ENCODE assay signal across 24 mouse cellular contexts in genomic region chr8:57536167-57536566, GRCm38 (mm10).
"Had no signal": no experiment of that assay in that cellular context is flagged by ENCODE, and none has a peak within 500 bp of the region (broad histone marks: within the 10 kb centered on the region; RNA-seq: fewer than 3 reads in every experiment).

No protein-coding gene starts in this region.

- H3K27ac ChIP-seq: gastrocnemius, adult 2 months; heart, embryonic 13.5 days; heart, embryonic 15.5 days; hindbrain, embryonic 13.5 days; hindbrain, embryonic 15.5 days; hindbrain, postnatal 0 days; kidney, embryonic 15.5 days; kidney, postnatal 0 days; limb, embryonic 13.5 days; limb, embryonic 15.5 days; liver, embryonic 12.5 days had no signal

- H3K4me1 ChIP-seq: heart, embryonic 15.5 days; hindbrain, embryonic 13.5 days; hindbrain, embryonic 15.5 days; kidney, embryonic 15.5 days; limb, embryonic 13.5 days; limb, embryonic 15.5 days; liver, embryonic 12.5 days had no signal

- H3K27me3 ChIP-seq: heart, embryonic 13.5 days; heart, embryonic 15.5 days; hindbrain, embryonic 13.5 days; hindbrain, embryonic 15.5 days; kidney, embryonic 15.5 days; limb, embryonic 13.5 days; limb, embryonic 15.5 days; liver, embryonic 12.5 days had no signal

- H3K36me3 ChIP-seq: hindbrain, embryonic 15.5 days had no signal

- H3K4me3 ChIP-seq: gastrocnemius, adult 2 months; heart, embryonic 13.5 days; heart, embryonic 15.5 days; hindbrain, embryonic 13.5 days; hindbrain, embryonic 15.5 days; kidney, embryonic 15.5 days; limb, embryonic 13.5 days; limb, embryonic 15.5 days; liver, embryonic 12.5 days had no signal

- DNase-seq: gastrocnemius, adult 2 months; gastrocnemius, postnatal 10 days; gastrocnemius, postnatal 25 days; heart, adult 18-20 months; heart, postnatal 4 days; kidney, adult 11 months; kidney, adult 2 months; kidney, adult 9 months; kidney, postnatal 14 days; kidney, postnatal 36 days; layer of hippocampus, adult 9-11 months; layer of hippocampus, postnatal 36 days; left cerebral cortex, postnatal 4 days had no signal

- H3K9me3 ChIP-seq: heart, embryonic 13.5 days; heart, embryonic 15.5 days; hindbrain, embryonic 13.5 days; hindbrain, embryonic 15.5 days; kidney, embryonic 15.5 days; limb, embryonic 13.5 days; limb, embryonic 15.5 days; liver, embryonic 12.5 days had no signal

- ATAC-seq: hindbrain, postnatal 0 days; intestine, embryonic 16.5 days; liver, embryonic 12.5 days had no signal
